Mouse (Mus musculus) kidney, embryonic 14.5 days (tissue): ENCODE measurements around the gene Rad50. TPM values are rescaled to one million over a fixed set of nuclear protein-coding genes. Genes with fewer than 3 reads are reported as not detected.

Experiments
- ATAC-seq: fragments of 200-750 bp; cut with Nextera tagmentation; 2 replicates; pipeline ENCODE4 v1.8.0; 2017; ENCODE audit warnings: moderate number of reproducible peaks, mild to moderate bottlenecking, moderate TSS enrichment, moderate library complexity; ENCODE audit not compliant: low FRiP score, low TSS enrichment
- H3K27ac ChIP-seq: fragments of 300-500 bp; sonication (generic); 2 replicates; pipeline ENCODE4 v1.5.1; 2014; ENCODE audit warnings: low read depth, mild to moderate bottlenecking, low read length, moderate library complexity, mixed read lengths
- H3K27me3 ChIP-seq: fragments of 300-500 bp; sonication (generic); 2 replicates; pipeline ENCODE4 v1.6.1; 2014; ENCODE audit warnings: mild to moderate bottlenecking, low read length; ENCODE audit not compliant: control insufficient read depth, insufficient read depth
- H3K36me3 ChIP-seq: fragments of 300-500 bp; sonication (generic); 2 replicates; pipeline ENCODE4 v1.6.1; 2014; ENCODE audit warnings: low read length, mixed read lengths; ENCODE audit not compliant: control insufficient read depth, insufficient read depth
- H3K4me1 ChIP-seq: fragments of 300-500 bp; sonication (generic); 2 replicates; pipeline ENCODE4 v1.6.1; 2014; ENCODE audit warnings: low read length, mixed read lengths; ENCODE audit not compliant: control insufficient read depth, insufficient read depth
- H3K4me2 ChIP-seq: fragments of 300-500 bp; sonication (generic); replicated peaks from 2 replicates; pipeline ENCODE4 v1.6.1; 2014; ENCODE audit warnings: low read depth, mild to moderate bottlenecking, low read length
- H3K4me3 ChIP-seq: fragments of 300-500 bp; sonication (generic); 2 replicates; pipeline ENCODE4 v1.5.1; 2014; ENCODE audit warnings: mild to moderate bottlenecking, low read length
- H3K9ac ChIP-seq: fragments of 300-500 bp; sonication (generic); 2 replicates; pipeline ENCODE4 v1.6.1; 2014; ENCODE audit warnings: low read depth, mild to moderate bottlenecking, low read length, moderate library complexity
- H3K9me3 ChIP-seq: fragments of 300-500 bp; sonication (generic); 2 replicates; pipeline ENCODE4 v1.6.1; 2016; ENCODE audit warnings: low read length; ENCODE audit not compliant: control insufficient read depth
- WGBS: fragments of 180-500 bp; shearing (Covaris S2); extraction: QIAGEN DNeasy Blood & Tissue Kit; methylation state at CpG from one replicate; pipeline ENCODE4 v1.1.7; 2014; 5-methylcytosine and 5-hydroxymethylcytosine counted together
- polyA plus RNA-seq: library from polyadenylated mRNA; unstranded; fragments of >200 nt; fragmentation: Nextera tagmentation; extraction: Ambion mirVana; gene quantifications from 2 replicates; pipeline ENCODE4 v1.2.1, GENCODE M21; 2014

Rad50 gene
- polyA plus RNA-seq, 1 experiment from 2014 or later, result 26.4 TPM

- Histone ChIP-seq H3K4me2 (no peak overlapping the region), H3K27me3 (no peaks in the 10 kb centered on the region), H3K4me3 (no peak overlapping the region), H3K27ac (no peak overlapping the region), H3K9ac (no peak overlapping the region), H3K9me3 (no peaks in the 10 kb centered on the region), H3K4me1 (no peaks in the 10 kb centered on the region), H3K36me3 (no peaks in the 10 kb centered on the region)
- ATAC-seq, result peak; percentile 84
- WGBS, result 48% methylated on average over 14 of the region's 14 CpGs
Observed at GRCm38 (mm10) chr11:53736771-53737572, 29.9 kb upstream of the Rad50 start.

GRCm38 (mm10) chr11:53735682-53736245, 28.6 kb upstream of the Rad50 start:
- Histone ChIP-seq H3K27ac (no peak overlapping the region), H3K9me3 (no peaks in the 10 kb centered on the region), H3K4me1 (no peaks in the 10 kb centered on the region), H3K4me3 (no peak overlapping the region), H3K4me2 (peak overlapping the region; percentile 35), H3K36me3 (no peaks in the 10 kb centered on the region), H3K27me3 (no peaks in the 10 kb centered on the region), H3K9ac (0 out of 2 replicates have a peak overlapping the region, but pooled peaks have one; percentile 34)
- WGBS, result 39% methylated on average over 17 of the region's 17 CpGs
- ATAC-seq, result peak; percentile 71

GRCm38 (mm10) chr11:53734970-53735681, 28.0 kb upstream of the Rad50 start:
- WGBS, result 70% methylated on average over 18 of the region's 18 CpGs

GRCm38 (mm10) chr11:53734431-53734830, 27.3 kb upstream of the Rad50 start:
- ATAC-seq, result no peak
- Histone ChIP-seq H3K27me3 (no peaks in the 10 kb centered on the region), H3K9me3 (no peaks in the 10 kb centered on the region), H3K4me2 (no peak overlapping the region), H3K27ac (no peak overlapping the region), H3K4me3 (no peak overlapping the region), H3K9ac (no peak overlapping the region), H3K4me1 (no peaks in the 10 kb centered on the region), H3K36me3 (no peaks in the 10 kb centered on the region)
- WGBS, result 85% methylated on average over 2 of the region's 2 CpGs

More at GRCm38 (mm10) chr11:53734970-53735681, 28.0 kb upstream of the Rad50 start:
- no peak overlapping the region for H3K4me3 ChIP-seq
- H3K9me3 ChIP-seq, result no peaks in the 10 kb centered on the region
- no peak overlapping the region for H3K4me2 ChIP-seq
- no peaks in the 10 kb centered on the region for H3K27me3 ChIP-seq
- H3K27ac ChIP-seq, result no peak overlapping the region
- ATAC-seq, result no peak
- H3K36me3 ChIP-seq, result no peaks in the 10 kb centered on the region
- no peak overlapping the region for H3K9ac ChIP-seq
- no peaks in the 10 kb centered on the region for H3K4me1 ChIP-seq

- Histone ChIP-seq H3K27ac (no peak overlapping the region), H3K9ac (no peak overlapping the region), H3K4me2 (no peak overlapping the region), H3K4me1 (no peaks in the 10 kb centered on the region), H3K4me3 (no peak overlapping the region), H3K36me3 (no peaks in the 10 kb centered on the region), H3K9me3 (no peaks in the 10 kb centered on the region), H3K27me3 (no peaks in the 10 kb centered on the region)
- 89% methylated on average over 7 of the region's 7 CpGs for WGBS
- ATAC-seq, result no peak
Observed at GRCm38 (mm10) chr11:53733824-53734223, 26.7 kb upstream of the Rad50 start.

GRCm38 (mm10) chr11:53732244-53732643, 25.1 kb upstream of the Rad50 start:
- Histone ChIP-seq H3K27me3 (no peaks in the 10 kb centered on the region), H3K4me1 (no peaks in the 10 kb centered on the region), H3K27ac (no peak overlapping the region), H3K9me3 (no peaks in the 10 kb centered on the region), H3K9ac (no peak overlapping the region), H3K4me3 (no peak overlapping the region), H3K4me2 (no peak overlapping the region), H3K36me3 (no peaks in the 10 kb centered on the region)
- ATAC-seq, result no peak
- 90% methylated on average over 8 of the region's 8 CpGs for WGBS

GRCm38 (mm10) chr11:53731457-53731856, 24.3 kb upstream of the Rad50 start:
- Histone ChIP-seq H3K27ac (no peak overlapping the region), H3K9me3 (no peaks in the 10 kb centered on the region), H3K36me3 (no peaks in the 10 kb centered on the region), H3K4me3 (no peak overlapping the region), H3K9ac (no peak overlapping the region), H3K4me2 (no peak overlapping the region), H3K27me3 (no peaks in the 10 kb centered on the region), H3K4me1 (no peaks in the 10 kb centered on the region)
- 95% methylated on average over 7 of the region's 7 CpGs for whole genome bisulfite sequencing
- no peak for ATAC-seq

- no peak for ATAC-seq
- H3K4me2 ChIP-seq, result no peak within 1 kb of the TSS
- no peaks in the 10 kb centered on the region for H3K9me3 ChIP-seq
- no peaks in the 10 kb centered on the region for H3K36me3 ChIP-seq
- 72% methylated on average over 6 of the region's 6 CpGs for WGBS
- H3K4me3 ChIP-seq, result no peak within 1 kb of the TSS
- H3K27me3 ChIP-seq, result no peaks in the 10 kb centered on the region
- H3K9ac ChIP-seq, result no peak within 1 kb of the TSS
- H3K27ac ChIP-seq, result no peak within 1 kb of the TSS
- H3K4me1 ChIP-seq, result no peaks in the 10 kb centered on the region
Observed at GRCm38 (mm10) chr11:53720715-53721114, 13.6 kb upstream of the Rad50 start, which contains the start of gene Il5. Gene Il5, plus strand, starts transcription at chr11:53720794.

GRCm38 (mm10) chr11:53719701-53720100, 12.6 kb upstream of the Rad50 start:
- no peaks in the 10 kb centered on the region for H3K4me1 ChIP-seq
- H3K4me3 ChIP-seq, result no peak overlapping the region
- no peaks in the 10 kb centered on the region for H3K36me3 ChIP-seq
- no peak for ATAC-seq
- no peaks in the 10 kb centered on the region for H3K27me3 ChIP-seq
- H3K9me3 ChIP-seq, result no peaks in the 10 kb centered on the region
- H3K27ac ChIP-seq, result no peak overlapping the region
- WGBS, result 88% methylated on average over 1 of the region's 1 CpGs
- no peak overlapping the region for H3K9ac ChIP-seq
- H3K4me2 ChIP-seq, result no peak overlapping the region
